Mouse (Mus musculus) hindbrain, embryonic 16.5 days (tissue): ENCODE results near the gene Vma21-ps. TPM values are rescaled to one million over a fixed set of nuclear protein-coding genes. Genes with fewer than 3 reads are reported as not detected.

Source experiments
- polyA plus RNA-seq: library from polyadenylated mRNA; unstranded; fragments of >200 nt; fragmentation: Nextera tagmentation; extraction: Ambion mirVana; gene quantifications from 2 replicates; pipeline ENCODE4 v1.2.1, GENCODE M21; 2015

Gene Vma21-ps
- polyA plus RNA-seq, 1 experiment from 2014 or later: 4.3 TPM

Other genes with a start within 250 kb of the Vma21-ps start
- gene Smc2, start 58.0 kb downstream of the Vma21-ps start, polyA plus RNA-seq: 40.3 and 44.7 TPM in 2 replicates
- gene Toporsl, start 99.0 kb upstream of the Vma21-ps start, polyA plus RNA-seq: not detected in 2 replicates